Mouse (Mus musculus) gastrocnemius, postnatal 10 days (tissue): ENCODE data around the gene Rps18. TPM values are rescaled to one million over a fixed set of nuclear protein-coding genes. Genes with fewer than 3 reads are reported as not detected.
"Not testable (repeated sequence)": the region's sequence is repeated elsewhere in the genome, so short reads cannot be mapped to it uniquely, and the experiment has no call there.

Source experiments
- DNase-seq: peaks from one replicate; pipeline ENCODE4 v3.0.0; 2021; ENCODE audit warnings: mixed read lengths
- total RNA-seq, 2 experiments: library from RNA; stranded (reverse); gene quantifications; 2 replicates each; pipeline ENCODE4 v1.2.3; 2021

The Rps18 gene
- total RNA-seq, 2 experiments from 2014 or later: 649 to 675 TPM

DNA sequence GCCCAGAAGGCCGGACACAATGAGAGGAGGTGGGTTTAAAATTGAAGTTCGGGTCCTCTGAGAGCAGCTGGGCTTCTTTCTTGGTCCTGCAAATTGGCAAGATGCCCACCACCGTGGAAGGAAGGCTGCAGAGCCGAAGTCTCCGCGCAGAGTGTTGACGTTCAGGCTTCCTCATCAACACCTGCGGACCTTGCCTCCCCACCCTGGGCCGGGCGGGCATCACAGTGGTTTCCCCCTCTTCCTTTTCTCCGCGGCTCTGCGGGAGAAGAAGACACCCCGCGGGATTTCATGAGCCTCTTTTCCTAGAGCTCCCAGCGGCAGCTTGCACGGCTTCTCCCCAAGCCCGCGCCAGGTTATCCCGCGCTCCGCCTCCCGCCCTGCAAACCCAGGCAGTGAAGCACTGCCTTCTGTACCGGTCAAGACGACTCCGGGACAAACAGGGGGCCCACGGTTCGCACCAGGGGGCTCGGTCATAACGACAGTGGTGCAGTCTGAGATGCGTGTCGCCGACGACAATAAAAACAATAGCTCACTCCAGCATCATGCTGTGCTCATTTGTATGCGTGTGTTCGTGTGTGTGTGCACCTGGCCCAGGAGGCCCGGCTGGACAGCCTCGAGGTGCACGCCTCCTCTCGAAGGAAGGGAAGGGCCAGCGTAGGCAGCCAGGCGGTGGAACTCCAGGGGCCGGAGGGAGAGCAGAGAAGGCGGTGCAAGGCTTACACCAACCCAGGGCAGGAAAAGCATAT lies 47.3 kb downstream of the Rps18 start:
- peak; percentile 43 for DNase-seq

DNA sequence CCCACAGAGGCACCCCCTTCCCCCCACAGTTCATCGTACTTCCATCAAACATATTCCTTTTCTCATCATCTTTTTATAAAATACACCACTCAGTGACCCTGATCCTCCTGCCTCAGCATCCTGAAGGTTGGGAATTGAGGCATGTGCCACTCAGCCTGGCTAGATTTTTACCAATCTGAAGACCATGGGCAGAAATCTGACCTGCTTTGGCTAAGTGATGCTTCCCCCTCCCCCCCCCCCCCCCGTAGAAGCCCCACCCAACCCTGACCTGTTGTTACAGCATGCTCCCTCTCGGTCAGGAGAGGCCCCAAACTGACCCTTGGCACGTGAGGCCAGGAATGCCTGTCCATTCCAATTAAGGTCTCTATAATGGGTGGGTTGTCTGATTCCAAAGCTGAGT lies 51.0 kb downstream of the Rps18 start, which contains the start of gene Platr17:
Gene Platr17, plus strand, starts transcription at position 301 of the 400 bp plus-strand sequence.
- DNase-seq: not testable (repeated sequence)

DNA sequence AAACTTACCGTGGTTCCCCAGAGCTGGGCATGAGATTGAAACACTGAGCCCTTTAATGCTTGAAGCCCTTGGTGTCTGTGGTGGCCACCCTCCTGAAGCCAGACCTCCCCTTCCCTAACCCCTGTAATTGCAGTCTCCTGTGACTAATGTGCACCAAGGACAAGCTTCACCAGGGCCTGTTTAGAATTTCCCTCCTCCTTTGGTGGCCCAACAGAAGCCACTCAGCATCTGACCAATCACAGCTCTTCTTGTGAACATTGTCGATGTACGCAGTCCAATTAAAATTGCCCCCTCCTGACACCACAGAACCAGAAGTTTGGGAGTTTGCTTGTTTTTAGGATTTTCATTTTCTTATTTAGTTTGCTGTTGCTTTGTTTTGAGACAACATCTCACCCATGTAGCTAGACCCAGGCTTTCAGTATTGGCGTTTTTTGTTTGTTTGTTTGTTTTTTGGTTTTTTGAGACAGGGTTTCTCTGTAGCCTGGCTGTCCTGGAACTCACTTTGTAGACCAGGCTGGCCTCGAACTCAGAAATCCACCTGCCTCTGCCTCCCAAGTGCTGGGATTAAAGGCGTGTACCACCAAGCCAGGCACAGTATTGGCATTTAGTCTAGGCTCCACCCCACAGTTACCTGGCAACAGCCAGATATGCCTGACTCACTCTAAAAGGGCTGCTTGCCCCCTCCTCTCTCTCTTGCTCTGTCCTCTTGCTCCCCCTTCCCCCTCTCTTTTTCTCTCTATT lies 51.7 kb downstream of the Rps18 start:
- not testable (repeated sequence) for DNase-seq

DNA sequence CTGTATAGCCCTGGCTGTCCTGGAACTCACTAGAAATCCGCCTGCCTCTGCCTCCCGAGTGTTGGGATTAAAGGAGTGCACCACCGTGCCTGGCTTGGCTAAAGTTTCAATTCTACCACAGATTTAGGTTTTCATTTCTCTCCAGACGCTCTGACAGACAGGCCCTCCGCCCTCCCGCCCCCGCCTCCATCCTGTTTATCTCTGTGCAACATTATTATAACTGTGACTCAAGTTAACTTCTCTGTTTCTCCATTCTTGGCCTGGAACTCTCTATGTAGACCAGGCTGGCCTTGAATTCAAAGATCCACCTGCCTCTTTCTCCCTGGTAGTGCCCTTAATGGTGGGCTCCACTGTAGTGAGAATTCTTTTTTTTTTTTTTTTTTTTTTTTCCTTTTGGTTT lies 53.3 kb downstream of the Rps18 start:
- DNase-seq: no peak

DNA sequence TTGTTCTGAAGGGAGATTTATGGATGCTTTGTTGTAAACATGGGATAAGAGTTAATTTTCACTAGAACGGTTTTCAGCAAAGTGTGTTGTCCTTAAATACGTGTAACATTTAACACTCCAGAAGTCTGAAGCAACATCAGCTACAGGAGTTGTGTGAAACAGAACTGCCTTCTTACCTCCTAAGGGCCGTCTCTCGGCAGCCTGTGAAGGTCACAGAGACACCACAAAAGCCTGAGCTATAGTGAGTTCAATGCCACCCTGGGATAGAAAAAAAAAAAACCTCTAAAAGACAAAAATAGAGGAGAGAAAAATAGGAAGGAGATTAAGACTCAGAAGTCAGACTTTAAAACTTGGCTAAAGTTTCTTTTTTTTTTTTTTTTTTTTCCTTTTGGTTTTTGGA lies 53.7 kb downstream of the Rps18 start:
- DNase-seq: no peak

Other genes starting within 250 kb of the Rps18 start
- gene March2, start 237.3 kb downstream of the Rps18 start, total RNA-seq: 10 to 100 TPM; 73.2 to 77.9 TPM
- gene Rab11b, start 195.5 kb downstream of the Rps18 start, total RNA-seq: 100 to 1,000 TPM; 166 to 186 TPM
- gene Angptl4, start 174.2 kb downstream of the Rps18 start, total RNA-seq: 10 to 100 TPM; 22.7 to 36.0 TPM
- gene Kank3, start 145.5 kb downstream of the Rps18 start, total RNA-seq: 10 to 100 TPM; 27.6 to 33.3 TPM
- 1,000 to 10,000 TPM; 1,176 to 1,238 TPM for gene Rps28, start 131.4 kb downstream of the Rps18 start, total RNA-seq
- gene Ndufa7, start 131.4 kb downstream of the Rps18 start, total RNA-seq: 100 to 1,000 TPM; 322 to 360 TPM
- 10 to 100 TPM; 15.0 to 16.5 TPM for gene Cd320, start 112.9 kb downstream of the Rps18 start, total RNA-seq
- gene Gm7029, start 82.2 kb downstream of the Rps18 start, total RNA-seq: not detected
- gene Kifc1, start 65.3 kb downstream of the Rps18 start, total RNA-seq: 10 to 100 TPM in 1 of 2 experiments, 1 to 10 TPM in 1; 8.0 to 10.6 TPM
- not detected for gene Platr17, start 50.9 kb downstream of the Rps18 start, total RNA-seq
- gene Daxx, start 46.6 kb downstream of the Rps18 start, total RNA-seq: 10 to 100 TPM; 12.1 to 13.5 TPM
- gene Tapbp, start 40.1 kb downstream of the Rps18 start, total RNA-seq: 10 to 100 TPM; 40.7 to 41.3 TPM
- 10 to 100 TPM; 18.9 to 21.9 TPM for gene Zbtb22, start 40.1 kb downstream of the Rps18 start, total RNA-seq
- gene Rgl2, start 26.5 kb downstream of the Rps18 start, total RNA-seq: 10 to 100 TPM; 29.3 to 40.2 TPM
- gene Pfdn6, start 15.7 kb downstream of the Rps18 start, total RNA-seq: 10 to 100 TPM; 65.3 to 67.0 TPM
- gene Wdr46, start 15.3 kb downstream of the Rps18 start, total RNA-seq: 10 to 100 TPM; 15.7 TPM
- gene B3galt4, start 4.5 kb downstream of the Rps18 start, total RNA-seq: 1 to 10 TPM; 2.3 to 2.6 TPM
- gene Vps52, start 189 bp downstream of the Rps18 start, total RNA-seq: 10 to 100 TPM; 30.3 to 33.2 TPM
- gene H2-K1, start 44.3 kb upstream of the Rps18 start, total RNA-seq: 10 to 100 TPM; 38.9 to 46.7 TPM
- 10 to 100 TPM; 13.4 to 18.0 TPM for gene Ring1, start 68.7 kb upstream of the Rps18 start, total RNA-seq
- 10 to 100 TPM; 50.5 to 63.2 TPM for gene H2-Ke6, start 72.1 kb upstream of the Rps18 start, total RNA-seq
- 10 to 100 TPM; 64.1 to 75.4 TPM for gene Slc39a7, start 75.7 kb upstream of the Rps18 start, total RNA-seq
- gene Rxrb, start 75.8 kb upstream of the Rps18 start, total RNA-seq: 10 to 100 TPM; 40.7 to 43.1 TPM
- 100 to 1,000 TPM in 1 of 2 experiments, 10 to 100 TPM in 1; 72.0 to 106 TPM for gene Col11a2, start 83.4 kb upstream of the Rps18 start, total RNA-seq
- not detected for gene H2-Oa, start 136.3 kb upstream of the Rps18 start, total RNA-seq
- 1 to 10 TPM; 4.6 to 6.1 TPM for gene H2-DMa, start 163.5 kb upstream of the Rps18 start, total RNA-seq
- 100 to 1,000 TPM in 1 of 2 experiments, 10 to 100 TPM in 1; 91.9 to 114 TPM for gene Brd2, start 166.6 kb upstream of the Rps18 start, total RNA-seq
- gene H2-DMb2, start 187.3 kb upstream of the Rps18 start, total RNA-seq: under 1 TPM; 0.25 to 0.61 TPM
- gene H2-DMb1, start 197.1 kb upstream of the Rps18 start, total RNA-seq: 1 to 10 TPM; 1.4 to 1.8 TPM
- gene Tap1, start 231.6 kb upstream of the Rps18 start, total RNA-seq: 1 to 10 TPM; 2.6 to 3.8 TPM
- 1 to 10 TPM; 1.6 to 1.7 TPM for gene Psmb9, start 231.8 kb upstream of the Rps18 start, total RNA-seq
- gene Psmb8, start 241.7 kb upstream of the Rps18 start, total RNA-seq: 1 to 10 TPM; 4.5 to 5.1 TPM
- 1 to 10 TPM; 6.5 to 7.0 TPM for gene Tap2, start 247.5 kb upstream of the Rps18 start, total RNA-seq